Mouse (Mus musculus) MEL (cell line): ENCODE measurements around the gene Itpr1.

Experiments
- CTCF ChIP-seq, 3 experiments: IDR thresholded peaks in 2 of 3; conservative IDR thresholded peaks in 1 of 3; 2 replicates each; pipeline ENCODE4 v1.5.1; 2011 to 2012; ENCODE audit warnings: low read length in 3 of 3, low read depth in 2 of 3, mild to moderate bottlenecking in 2 of 3, improper control_type of control experiment in 1 of 3, inconsistent platforms in 1 of 3, mixed read lengths in 1 of 3, moderate library complexity in 1 of 3; ENCODE audit not compliant: control insufficient read depth in 1 of 3, insufficient read depth in 1 of 3, poor library complexity in 1 of 3, severe bottlenecking in 1 of 3
- EP300 ChIP-seq, 2 experiments: IDR thresholded peaks; 2 replicates each; pipeline ENCODE4 v1.6.1; 2011; ENCODE audit warnings: improper control_type of control experiment in 2 of 2, low read length in 2 of 2, low read depth in 1 of 2, mild to moderate bottlenecking in 1 of 2
- GABPA ChIP-seq: IDR thresholded peaks from 2 replicates; pipeline ENCODE4 v1.6.1; 2012; ENCODE audit warnings: low read depth, mild to moderate bottlenecking, inconsistent platforms, low read length, improper control_type of control experiment, moderate library complexity
- MYB ChIP-seq: IDR thresholded peaks from 2 replicates; pipeline ENCODE4 v1.6.1; 2011; ENCODE audit warnings: mild to moderate bottlenecking, low read depth, low read length, improper control_type of control experiment
- POLR2A ChIP-seq, 2 experiments: IDR thresholded peaks; 2 replicates each; pipeline ENCODE4 v1.6.1; 2011 to 2012; ENCODE audit warnings: low read length in 2 of 2, mild to moderate bottlenecking in 2 of 2, control low read depth in 1 of 2, improper control_type of control experiment in 1 of 2, low read depth in 1 of 2, moderate library complexity in 1 of 2; ENCODE audit not compliant: control insufficient read depth in 1 of 2, insufficient read depth in 1 of 2, poor library complexity in 1 of 2
- SIN3A ChIP-seq: IDR thresholded peaks from 2 replicates; pipeline ENCODE4 v1.6.1; 2012; ENCODE audit warnings: low read length, improper control_type of control experiment, inconsistent platforms
- TAL1 ChIP-seq: IDR thresholded peaks from 2 replicates; pipeline ENCODE4 v1.6.1; 2012; ENCODE audit warnings: mild to moderate bottlenecking, inconsistent platforms, low read length, moderate library complexity, mixed read lengths
- UBTF ChIP-seq: IDR thresholded peaks from 2 replicates; pipeline ENCODE4 v1.6.1; 2012; ENCODE audit warnings: low read depth, mild to moderate bottlenecking, inconsistent platforms, low read length, improper control_type of control experiment, moderate library complexity, borderline replicate concordance; ENCODE audit not compliant: insufficient read depth
- USF2 ChIP-seq, 2 experiments: IDR thresholded peaks; 2 replicates each; pipeline ENCODE4 v1.6.1; 2011 to 2012; ENCODE audit warnings: improper control_type of control experiment in 2 of 2, low read length in 2 of 2, borderline replicate concordance in 1 of 2, inconsistent platforms in 1 of 2, low read depth in 1 of 2, mild to moderate bottlenecking in 1 of 2; ENCODE audit not compliant: insufficient read depth in 1 of 2

DNA sequence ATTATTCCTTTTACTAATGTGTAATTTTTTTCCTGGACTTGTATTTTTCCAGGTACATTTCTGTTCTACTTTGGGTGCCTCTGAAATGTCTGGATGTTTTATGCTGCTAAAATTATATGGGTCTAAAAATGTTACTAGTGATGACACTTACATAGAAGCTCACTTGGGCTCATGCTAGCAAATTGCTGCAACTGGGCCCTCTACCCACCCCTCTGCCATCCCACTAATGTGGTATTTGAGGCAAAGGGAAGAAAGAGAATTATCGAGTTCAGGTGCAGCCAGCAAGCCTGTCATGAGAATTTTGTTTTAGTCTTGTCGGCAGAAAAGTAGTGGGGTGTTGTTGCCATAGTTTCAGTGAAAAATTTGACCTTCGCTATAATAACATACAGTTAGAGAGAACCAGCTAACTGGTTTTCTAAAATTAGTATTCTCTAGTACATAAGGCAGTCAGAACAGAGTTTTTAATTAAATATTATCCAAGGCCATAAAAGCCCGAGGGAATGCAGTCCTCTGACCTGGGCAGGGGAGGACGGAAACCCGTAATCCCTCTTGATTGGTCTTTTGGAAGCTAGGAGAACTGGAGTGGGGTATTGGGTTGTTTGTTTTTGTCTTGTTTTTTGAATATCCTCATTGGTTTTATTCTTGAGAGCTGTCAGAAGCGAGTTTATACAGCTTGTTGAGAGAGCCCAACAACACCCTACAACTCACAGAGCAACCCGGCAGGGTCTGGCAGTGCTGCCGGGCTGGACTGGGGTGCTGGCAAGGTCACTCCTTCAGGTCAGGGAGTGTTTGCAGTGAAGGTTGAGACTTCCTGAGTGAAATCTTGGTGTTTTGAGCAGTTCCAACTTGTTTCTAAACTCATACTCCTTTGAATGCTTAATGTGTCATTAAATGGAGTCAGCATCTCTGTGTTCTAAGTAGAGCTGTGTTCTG, 41.5 kb downstream of the Itpr1 start:
- TF ChIP-seq UBTF (no peak), EP300 (IDR thresholded peaks at IDR 0.05; ENCODE audit: low read depth in 1 of 2, low read length in 2 of 2) (no peak), CTCF (IDR thresholded peaks at IDR 0.05 in 2 of 3, conservative IDR thresholded peaks at IDR 0.05 in 1 of 3; ENCODE audit: control insufficient read depth in 1 of 3, insufficient read depth in 1 of 3, low read depth in 2 of 3, low read length in 3 of 3, poor library complexity in 1 of 3, severe bottlenecking in 1 of 3) (no peak), POLR2A (IDR thresholded peaks at IDR 0.05; ENCODE audit: control insufficient read depth in 1 of 2, insufficient read depth in 1 of 2, low read depth in 1 of 2, low read length in 2 of 2, poor library complexity in 1 of 2) (no peak), MYB (no peak), USF2 (IDR thresholded peaks at IDR 0.05; ENCODE audit: borderline replicate concordance in 1 of 2, insufficient read depth in 1 of 2, low read depth in 1 of 2, low read length in 2 of 2) (no peak), SIN3A (no peak), TAL1 (no peak), GABPA (no peak)
